Mouse (Mus musculus) hindbrain, embryonic 14.5 days (tissue): ENCODE data around the gene Gpr107. TPM values are rescaled to one million over a fixed set of nuclear protein-coding genes. Genes with fewer than 3 reads are reported as not detected.

Source experiments
- ATAC-seq: fragments of 200-750 bp; cut with Nextera tagmentation; 2 replicates; pipeline ENCODE4 v1.8.0; 2017; ENCODE audit warnings: moderate number of reproducible peaks, mild to moderate bottlenecking, moderate TSS enrichment, moderate library complexity; ENCODE audit not compliant: low FRiP score
- DNase-seq: peaks from one replicate; pipeline ENCODE4 v3.0.0-alpha.2; 2015; ENCODE audit warnings: low spot score
- H3K27ac ChIP-seq: fragments of 300-500 bp; sonication (generic); 2 replicates; pipeline ENCODE4 v1.5.1; 2014; ENCODE audit warnings: mild to moderate bottlenecking, moderate library complexity
- H3K27me3 ChIP-seq: fragments of 300-500 bp; sonication (generic); 2 replicates; pipeline ENCODE4 v1.6.1; 2014; ENCODE audit warnings: mild to moderate bottlenecking, low read length, mixed read lengths; ENCODE audit not compliant: control insufficient read depth, insufficient read depth
- H3K36me3 ChIP-seq: fragments of 300-500 bp; sonication (generic); replicated peaks from 2 replicates; pipeline ENCODE4 v1.6.1; 2014; ENCODE audit not compliant: control insufficient read depth, insufficient read depth
- H3K4me1 ChIP-seq: fragments of 300-500 bp; sonication (generic); replicated peaks from 2 replicates; pipeline ENCODE4 v1.6.1; 2014; ENCODE audit warnings: antibody characterized with exemption, low read length, mixed read lengths; ENCODE audit not compliant: control insufficient read depth, insufficient read depth
- H3K4me2 ChIP-seq: fragments of 300-500 bp; sonication (generic); replicated peaks from 2 replicates; pipeline ENCODE4 v1.6.1; 2014; ENCODE audit warnings: mild to moderate bottlenecking, moderate library complexity
- H3K4me3 ChIP-seq: fragments of 300-500 bp; sonication (generic); replicated peaks from 2 replicates; pipeline ENCODE4 v1.5.1; 2014; ENCODE audit warnings: mild to moderate bottlenecking, low read length
- H3K9ac ChIP-seq: fragments of 300-500 bp; sonication (generic); 2 replicates; pipeline ENCODE4 v1.6.1; 2014
- H3K9me3 ChIP-seq: fragments of 300-500 bp; sonication (generic); 2 replicates; pipeline ENCODE4 v1.6.1; 2016; ENCODE audit warnings: low read length; ENCODE audit not compliant: control insufficient read depth
- WGBS: fragments of 180-500 bp; shearing (Covaris S2); extraction: QIAGEN DNeasy Blood & Tissue Kit; methylation state at CpG from one replicate; pipeline ENCODE4 v1.1.7; 2014; 5-methylcytosine and 5-hydroxymethylcytosine counted together
- polyA plus RNA-seq: library from polyadenylated mRNA; unstranded; fragments of >200 nt; fragmentation: Nextera tagmentation; extraction: Ambion mirVana; gene quantifications from 2 replicates; pipeline ENCODE4 v1.2.1, GENCODE M21; 2014

Gpr107 gene
- polyA plus RNA-seq, 1 experiment from 2014 or later, result 26.1 TPM

DNA sequence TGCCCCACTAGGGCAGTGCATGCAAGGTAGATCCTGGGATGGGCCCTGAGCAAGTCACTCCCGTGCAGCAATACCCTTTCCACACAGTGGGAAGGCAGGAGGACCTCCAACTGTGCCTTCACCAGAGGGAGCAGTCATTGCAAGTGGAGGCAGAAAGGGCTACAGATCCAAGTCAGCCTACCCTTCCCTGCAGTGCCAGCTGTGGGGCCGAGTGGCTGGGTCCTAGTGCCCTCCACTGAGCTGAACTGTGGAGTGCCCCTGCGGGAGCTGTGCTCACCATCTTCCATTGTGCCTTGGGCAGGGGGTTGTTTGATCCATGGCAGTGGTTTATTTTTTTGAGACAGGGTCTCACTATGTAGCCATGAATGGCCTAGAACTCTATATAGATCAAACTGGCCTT is 59.1 kb downstream of the Gpr107 start:
- Histone ChIP-seq H3K4me3 (no peak overlapping the region), H3K4me1 (peaks cover 16% of the 10 kb centered on the region), H3K27ac (no peak overlapping the region), H3K36me3 (peaks cover 67% of the 10 kb centered on the region), H3K9ac (no peak overlapping the region), H3K4me2 (no peak overlapping the region), H3K27me3 (no peaks in the 10 kb centered on the region), H3K9me3 (no peaks in the 10 kb centered on the region)
- DNase-seq, result no peak
- ATAC-seq, result no peak
- 60% methylated on average over 3 of the region's 3 CpGs for WGBS

DNA sequence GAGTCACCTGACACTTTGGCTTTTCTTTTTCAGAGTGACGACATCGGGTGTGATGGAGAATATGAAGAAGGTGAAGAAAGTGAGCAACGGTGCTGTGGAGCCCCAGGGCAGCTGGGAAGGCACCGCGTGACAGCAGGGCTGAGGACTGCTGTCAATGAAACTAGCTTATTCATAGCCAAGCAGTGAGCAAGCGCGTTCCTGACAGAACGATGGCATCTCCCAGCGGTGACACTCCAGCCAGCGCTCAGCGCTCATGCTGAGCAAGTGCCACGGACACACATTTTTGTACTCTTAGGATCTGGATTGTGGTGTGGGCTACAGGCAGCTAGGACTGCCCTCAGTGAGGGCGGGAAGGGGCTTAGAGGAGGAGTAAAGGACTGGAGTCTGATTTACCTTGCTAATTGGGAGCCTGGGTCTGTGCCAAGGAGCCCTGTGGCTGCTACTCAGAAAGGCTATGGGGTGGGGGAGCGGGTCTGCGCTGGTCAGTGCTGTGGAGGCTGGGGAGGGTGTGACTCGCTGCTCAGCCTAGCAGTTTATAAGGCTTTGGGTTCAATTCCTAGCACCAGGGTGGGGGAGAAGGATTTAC is 62.2 kb downstream of the Gpr107 start:
- H3K9ac ChIP-seq, result no peak overlapping the region
- H3K4me2 ChIP-seq, result no peak overlapping the region
- H3K36me3 ChIP-seq, result peaks cover 49% of the 10 kb centered on the region
- ATAC-seq, result no peak
- 66% methylated on average over 16 of the region's 16 CpGs for WGBS
- no peak overlapping the region for H3K4me3 ChIP-seq
- no peaks in the 10 kb centered on the region for H3K9me3 ChIP-seq
- no peaks in the 10 kb centered on the region; the same call in 1 of the 2 replicates for H3K4me1 ChIP-seq
- no peaks in the 10 kb centered on the region for H3K27me3 ChIP-seq
- H3K27ac ChIP-seq, result no peak overlapping the region
- no peak for DNase-seq

DNA sequence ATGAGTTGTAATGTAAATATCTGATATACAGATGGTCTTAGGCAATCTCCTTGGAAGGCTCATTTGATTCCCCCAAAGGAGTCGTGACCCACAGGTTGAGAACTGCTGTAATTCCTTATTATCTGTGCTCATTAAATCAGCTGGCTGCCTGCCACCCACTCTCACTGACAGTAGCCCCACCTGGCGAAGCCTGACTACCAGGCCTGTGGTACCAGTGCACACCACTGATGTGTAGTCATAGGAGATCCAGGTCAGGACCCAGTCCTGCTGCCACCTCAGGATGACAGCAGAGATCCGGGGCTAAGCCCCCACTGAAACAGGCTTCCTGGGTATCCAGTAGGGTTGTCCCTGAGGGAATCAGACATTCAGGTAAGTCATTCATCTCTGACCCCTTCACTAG is 66.5 kb downstream of the Gpr107 start:
- Histone ChIP-seq H3K27me3 (no peaks in the 10 kb centered on the region), H3K36me3 (peaks cover 23% of the 10 kb centered on the region), H3K9me3 (no peaks in the 10 kb centered on the region), H3K4me3 (no peak overlapping the region), H3K27ac (no peak overlapping the region), H3K9ac (no peak overlapping the region), H3K4me1 (no peaks in the 10 kb centered on the region), H3K4me2 (no peak overlapping the region)
- DNase-seq (no peak), ATAC-seq (no peak)
- WGBS, result 73% methylated on average over 3 of the region's 3 CpGs

DNA sequence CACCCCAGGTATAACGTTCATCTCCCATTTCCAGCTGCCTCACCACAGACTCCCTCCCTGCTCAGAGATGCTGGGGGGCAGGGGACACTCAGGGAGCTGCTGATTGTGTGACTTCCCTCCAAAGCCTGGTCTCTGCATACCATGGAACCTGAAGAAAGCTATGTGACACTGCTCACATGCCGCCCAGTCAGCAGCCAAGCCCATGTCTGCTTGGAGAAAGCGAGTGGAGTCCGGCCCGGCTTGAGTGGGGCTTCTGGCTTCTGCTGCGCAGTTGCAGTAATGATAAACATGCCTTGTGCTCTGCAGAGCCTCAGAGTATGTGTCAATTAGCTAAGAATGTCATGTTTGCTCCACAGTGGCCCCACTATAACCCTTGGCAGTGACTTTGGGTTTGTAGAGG is 67.4 kb downstream of the Gpr107 start:
- Histone ChIP-seq H3K27me3 (no peaks in the 10 kb centered on the region), H3K4me3 (no peak overlapping the region), H3K36me3 (peaks cover 16% of the 10 kb centered on the region), H3K4me1 (no peaks in the 10 kb centered on the region), H3K9ac (no peak overlapping the region), H3K4me2 (no peak overlapping the region), H3K9me3 (no peaks in the 10 kb centered on the region), H3K27ac (no peak overlapping the region)
- ATAC-seq (no peak), DNase-seq (no peak)
- 91% methylated on average over 6 of the region's 6 CpGs for WGBS

DNA sequence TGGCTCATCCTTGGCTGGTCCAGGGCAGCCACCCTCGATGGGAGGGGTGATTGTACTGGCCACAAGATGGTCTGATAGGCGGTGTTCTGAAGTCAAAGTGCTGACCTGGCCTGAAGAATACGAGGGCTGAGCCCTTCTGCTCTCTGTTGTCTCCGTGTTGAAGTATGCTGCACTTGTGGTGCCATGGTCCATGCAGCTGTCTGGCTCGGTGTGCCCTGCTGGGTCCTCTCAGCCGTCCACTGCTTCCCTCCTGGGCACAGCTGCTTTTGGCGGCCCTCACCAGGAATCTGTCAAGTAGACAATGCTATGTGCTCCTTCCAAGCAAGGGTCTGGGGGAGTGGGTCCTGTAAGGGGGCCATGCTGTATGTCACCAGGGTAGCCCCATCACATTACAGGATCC is 68.7 kb downstream of the Gpr107 start:
- Histone ChIP-seq H3K9ac (no peak overlapping the region), H3K4me3 (no peak overlapping the region), H3K36me3 (peaks cover 4% of the 10 kb centered on the region), H3K9me3 (no peaks in the 10 kb centered on the region), H3K27ac (no peak overlapping the region), H3K27me3 (no peaks in the 10 kb centered on the region), H3K4me2 (no peak overlapping the region), H3K4me1 (no peaks in the 10 kb centered on the region)
- DNase-seq (no peak), ATAC-seq (no peak)
- 67% methylated on average over 7 of the region's 7 CpGs for WGBS

DNA sequence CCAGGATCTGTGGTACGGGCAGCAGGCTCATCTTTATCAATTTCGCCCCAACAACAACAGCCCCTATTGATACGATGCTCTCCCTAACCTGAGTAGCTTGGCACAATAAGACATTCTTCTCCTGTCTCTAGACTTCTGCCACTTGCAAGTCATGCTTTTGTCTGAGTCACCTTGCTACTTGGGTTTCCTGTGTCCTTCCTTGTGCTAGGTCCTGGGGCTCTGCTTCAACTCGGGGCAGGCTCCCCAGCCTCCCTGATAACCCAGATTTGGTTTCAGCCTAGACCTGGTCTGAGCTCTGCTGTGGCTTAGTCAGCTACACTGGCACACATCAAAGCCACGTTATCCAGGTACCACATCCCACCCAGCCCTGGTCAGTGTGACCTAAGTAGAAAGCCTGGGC is 69.5 kb downstream of the Gpr107 start:
- Histone ChIP-seq H3K4me2 (no peak overlapping the region), H3K36me3 (no peaks in the 10 kb centered on the region), H3K27ac (no peak overlapping the region), H3K4me1 (no peaks in the 10 kb centered on the region), H3K27me3 (no peaks in the 10 kb centered on the region), H3K9me3 (0 out of 2 replicates have a peak, but pooled peaks cover 5% of the 10 kb centered on the region), H3K9ac (no peak overlapping the region), H3K4me3 (no peak overlapping the region)
- ATAC-seq (no peak), DNase-seq (no peak)
- WGBS, result 86% methylated on average over 5 of the region's 5 CpGs

DNA sequence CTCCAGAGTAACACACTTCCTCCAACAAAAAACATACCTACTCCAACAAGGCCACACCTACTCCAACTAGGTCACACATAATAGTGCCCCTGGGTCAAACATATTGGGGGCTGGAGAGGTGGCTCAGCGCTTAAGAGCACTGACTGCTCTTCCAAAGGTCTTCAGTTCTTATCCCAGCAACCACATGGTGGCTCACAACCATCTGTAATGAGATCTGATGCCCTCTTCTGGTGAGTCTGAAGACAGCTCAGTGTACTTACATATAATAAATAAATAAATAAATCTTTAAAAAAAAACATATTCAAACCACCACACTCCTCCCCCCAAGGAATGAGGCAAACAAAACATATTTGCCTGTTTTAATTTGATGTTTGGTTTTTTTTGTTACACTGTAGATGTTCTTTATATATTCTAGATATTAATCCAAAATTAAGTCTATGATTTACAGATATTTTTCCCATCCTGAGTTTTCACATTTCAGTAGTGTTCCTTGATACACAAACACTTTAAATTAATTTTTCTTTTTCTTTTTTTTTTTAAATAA is 76.7 kb downstream of the Gpr107 start:
- ATAC-seq (no peak), DNase-seq (no peak)
- H3K4me3 ChIP-seq, result no peak overlapping the region
- H3K36me3 ChIP-seq, result no peaks in the 10 kb centered on the region
- H3K4me2 ChIP-seq, result no peak overlapping the region
- WGBS, result 70% methylated on average over 1 of the region's 1 CpGs
- H3K27me3 ChIP-seq, result no peaks in the 10 kb centered on the region
- 0 out of 2 replicates have a peak, but pooled peaks cover 5% of the 10 kb centered on the region for H3K9me3 ChIP-seq
- H3K27ac ChIP-seq, result no peak overlapping the region
- no peak overlapping the region for H3K9ac ChIP-seq
- H3K4me1 ChIP-seq, result no peaks in the 10 kb centered on the region

DNA sequence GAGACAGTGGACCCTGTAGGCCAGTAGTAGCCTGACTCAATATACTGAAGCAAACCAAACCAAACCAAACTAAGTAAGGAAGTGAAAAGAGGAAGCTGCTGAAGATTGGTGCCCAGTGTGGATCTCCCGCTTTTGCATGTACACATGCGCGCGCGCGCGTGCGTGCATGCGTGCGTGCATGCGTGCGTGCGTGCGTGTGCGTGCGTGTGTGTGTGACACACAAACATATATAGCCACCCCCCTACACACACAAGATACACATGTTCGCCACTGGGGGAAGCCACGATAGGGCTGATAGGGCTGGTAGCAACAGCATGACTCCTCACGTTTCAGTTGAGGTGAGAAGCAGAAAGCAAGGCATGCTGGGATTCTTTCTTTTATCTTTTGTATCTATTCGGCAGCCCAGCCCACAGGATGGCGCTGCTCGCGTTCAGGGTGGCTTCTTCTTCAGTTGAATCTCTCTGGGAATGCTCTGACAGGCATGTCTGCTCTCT is 87.1 kb downstream of the Gpr107 start:
- ATAC-seq (no peak), DNase-seq (no peak)
- Histone ChIP-seq H3K36me3 (no peaks in the 10 kb centered on the region), H3K27ac (no peak overlapping the region), H3K9ac (no peak overlapping the region), H3K4me3 (no peak overlapping the region; the same call in 1 of the 2 replicates), H3K4me1 (0 out of 2 replicates have a peak, but pooled peaks cover under 1% of the 10 kb centered on the region), H3K9me3 (no peaks in the 10 kb centered on the region), H3K27me3 (peaks cover 4% of the 10 kb centered on the region; the same call in 1 of the 2 replicates), H3K4me2 (peak overlapping the region; percentile 37)
- WGBS, result 46% methylated on average over 23 of the region's 23 CpGs

DNA sequence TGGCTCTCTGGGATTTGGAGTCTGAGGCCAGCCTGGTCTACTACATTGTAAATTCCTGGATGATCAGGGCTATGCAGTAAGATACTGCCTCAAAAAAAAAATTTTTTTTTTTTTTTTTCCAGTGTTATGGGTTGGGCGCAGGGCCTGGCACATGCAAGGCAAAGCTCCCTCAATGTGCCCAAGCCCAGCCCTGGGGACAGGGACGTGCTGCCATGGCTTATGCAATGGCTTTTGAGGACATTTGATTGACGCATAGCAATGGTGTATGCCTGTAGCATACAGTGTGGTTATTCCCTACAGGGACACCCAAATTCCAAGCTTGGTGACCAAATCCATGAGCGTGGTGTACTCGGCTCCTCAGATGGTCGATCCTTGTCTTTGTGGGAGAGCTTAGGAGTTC is 87.7 kb downstream of the Gpr107 start:
- H3K27ac ChIP-seq, result no peak overlapping the region
- peaks cover 6% of the 10 kb centered on the region; the same call in 1 of the 2 replicates for H3K4me1 ChIP-seq
- DNase-seq (no peak), ATAC-seq (no peak)
- no peaks in the 10 kb centered on the region for H3K36me3 ChIP-seq
- H3K4me2 ChIP-seq, result 0 out of 2 replicates have a peak overlapping the region, but pooled peaks have one; percentile 37
- no peaks in the 10 kb centered on the region for H3K9me3 ChIP-seq
- 85% methylated on average over 6 of the region's 6 CpGs for WGBS
- no peak overlapping the region for H3K4me3 ChIP-seq
- no peak overlapping the region for H3K9ac ChIP-seq
- H3K27me3 ChIP-seq, result peaks cover 4% of the 10 kb centered on the region; the same call in 1 of the 2 replicates
